Mouse (Mus musculus): ENCODE data around the gene Cradd. TPM values are rescaled to one million over a fixed set of nuclear protein-coding genes. Genes with fewer than 3 reads are reported as not detected.

The Cradd gene
- polyA plus RNA-seq, 1 experiment from 2014 or later = 14.8 TPM

DNA sequence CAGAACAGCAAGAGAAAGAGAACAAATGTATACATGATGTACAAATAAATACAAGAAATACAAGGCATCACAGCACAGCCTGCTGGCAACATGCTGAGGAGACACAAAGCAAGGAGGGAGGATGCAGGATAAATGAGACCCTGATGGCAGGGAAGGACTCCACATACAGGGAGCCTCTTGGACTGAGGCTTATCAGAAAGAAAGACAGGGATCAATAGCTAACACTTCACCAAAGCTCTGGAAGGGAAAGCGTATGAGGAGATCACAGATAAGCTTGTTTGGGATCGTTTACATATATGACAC is 78.3 kb downstream of the Cradd start:
- H3K4me3 ChIP-seq = no peak overlapping the region
- no peaks in the 10 kb centered on the region for H3K9me3 ChIP-seq
- H3K27ac ChIP-seq (replicated peaks) = peak overlapping the region; percentile 49
- H3K4me1 ChIP-seq (replicated peaks) = peaks cover 9% of the 10 kb centered on the region; the same call in 1 of the 2 replicates
- WGBS = 93% methylated on average over 2 of the region's 2 CpGs
- H3K9ac ChIP-seq = no peak overlapping the region
- no peaks in the 10 kb centered on the region for H3K36me3 ChIP-seq
- H3K4me2 ChIP-seq = no peak overlapping the region
- H3K27me3 ChIP-seq = no peaks in the 10 kb centered on the region
- peak; percentile 32; the same call in 1 of the 2 replicates for ATAC-seq (ENCODE audit: low read depth)

DNA sequence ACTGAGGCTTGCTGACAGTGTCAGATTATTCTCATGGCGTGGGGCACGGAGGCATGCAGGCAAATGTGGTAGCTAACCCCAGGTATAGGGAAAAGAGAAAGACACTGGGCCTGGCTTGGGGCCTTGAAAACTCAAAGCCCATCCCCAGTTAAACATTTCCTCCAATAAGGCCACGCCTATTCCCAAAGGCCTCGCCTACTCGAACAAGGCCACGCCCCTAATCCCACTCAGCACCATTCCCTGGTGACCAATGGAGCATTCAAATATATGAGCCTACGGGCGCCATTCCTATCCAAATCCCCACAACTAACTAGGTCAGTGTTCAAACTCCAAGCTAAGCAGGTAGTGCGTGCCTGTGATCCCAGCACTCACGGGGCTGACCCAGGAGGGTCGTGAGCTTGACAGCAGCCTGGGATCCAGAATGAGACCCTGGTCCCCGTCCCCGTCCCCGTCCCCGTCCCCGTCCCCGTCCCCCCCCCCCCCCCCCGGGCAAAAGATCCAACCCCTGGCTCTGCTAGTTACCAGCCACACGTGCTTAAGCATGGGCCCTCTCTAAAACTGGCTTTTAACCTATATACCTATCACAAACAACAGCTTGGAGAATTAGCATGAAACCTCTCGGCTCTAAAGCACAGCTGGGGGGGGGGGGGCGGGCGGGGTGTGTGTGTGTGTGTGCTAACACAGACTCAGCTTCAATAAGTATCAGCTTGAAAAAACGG is 78.8 kb downstream of the Cradd start:
- Histone ChIP-seq H3K4me2 (no peak overlapping the region), H3K27ac (replicated peaks) (peak overlapping the region; percentile 49; the same call in 1 of the 2 replicates)
- 0 out of 2 replicates have a peak, but pooled peaks have one; percentile 24 for ATAC-seq (ENCODE audit: low read depth)

DNA sequence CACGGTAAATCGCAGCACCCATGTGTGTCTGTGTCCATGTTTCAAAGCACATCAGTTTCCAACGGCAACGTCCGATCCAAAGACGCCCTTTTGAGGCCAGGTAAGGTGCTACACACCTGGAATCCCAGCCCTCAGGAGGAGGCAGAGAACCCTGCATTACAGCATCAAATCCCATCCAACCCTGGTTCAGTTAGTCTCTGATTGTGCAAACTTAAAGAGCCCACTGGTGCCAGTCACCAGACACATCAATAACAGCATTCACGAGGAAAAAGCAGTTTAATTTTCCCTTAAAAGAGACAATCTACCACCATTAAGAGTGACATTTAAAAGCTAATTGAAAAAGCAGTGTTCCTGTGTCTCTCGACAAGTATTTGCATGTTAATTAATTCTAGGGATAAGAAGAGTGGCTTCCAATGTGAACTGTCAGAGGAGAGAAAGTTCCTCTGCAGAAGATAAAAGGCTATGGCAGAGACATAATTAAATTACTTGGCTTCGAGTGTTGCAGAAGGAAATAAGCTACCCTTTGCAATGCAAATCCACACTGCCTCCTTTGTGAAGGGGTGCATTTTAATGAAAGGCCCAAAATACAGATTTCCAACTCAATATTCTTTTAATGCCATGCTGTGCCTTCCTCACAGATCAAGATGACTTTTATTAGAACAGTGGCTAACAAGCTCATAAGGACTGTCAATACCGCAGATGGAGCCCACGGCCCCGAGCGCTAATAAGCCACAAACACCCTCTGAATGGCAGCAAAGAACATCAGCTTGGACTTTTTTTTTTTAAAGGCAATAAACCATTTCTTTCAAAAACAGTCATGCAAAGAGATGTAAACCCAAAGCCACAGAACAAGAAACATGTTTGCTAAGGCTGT is 84.5 kb downstream of the Cradd start:
- Histone ChIP-seq H3K27me3 (no peaks in the 10 kb centered on the region), H3K4me3 (no peak overlapping the region), H3K27ac (replicated peaks) (peak overlapping the region; percentile 76), H3K4me1 (replicated peaks) (peaks cover 36% of the 10 kb centered on the region), H3K9ac (no peak overlapping the region), H3K4me2 (no peak overlapping the region), H3K9me3 (no peaks in the 10 kb centered on the region), H3K36me3 (no peaks in the 10 kb centered on the region)
- ATAC-seq (ENCODE audit: low read depth) = peak; percentile 70
- WGBS = 38% methylated on average over 13 of the region's 13 CpGs

More for the DNA sequence above, 78.8 kb downstream of the Cradd start:
- H3K9ac ChIP-seq = no peak overlapping the region
- 39% methylated on average over 19 of the region's 23 CpGs for WGBS
- H3K4me3 ChIP-seq = no peak overlapping the region
- H3K9me3 ChIP-seq = no peaks in the 10 kb centered on the region
- H3K27me3 ChIP-seq = no peaks in the 10 kb centered on the region
- H3K36me3 ChIP-seq = no peaks in the 10 kb centered on the region
- peaks cover 10% of the 10 kb centered on the region; the same call in 1 of the 2 replicates for H3K4me1 ChIP-seq (replicated peaks)

DNA sequence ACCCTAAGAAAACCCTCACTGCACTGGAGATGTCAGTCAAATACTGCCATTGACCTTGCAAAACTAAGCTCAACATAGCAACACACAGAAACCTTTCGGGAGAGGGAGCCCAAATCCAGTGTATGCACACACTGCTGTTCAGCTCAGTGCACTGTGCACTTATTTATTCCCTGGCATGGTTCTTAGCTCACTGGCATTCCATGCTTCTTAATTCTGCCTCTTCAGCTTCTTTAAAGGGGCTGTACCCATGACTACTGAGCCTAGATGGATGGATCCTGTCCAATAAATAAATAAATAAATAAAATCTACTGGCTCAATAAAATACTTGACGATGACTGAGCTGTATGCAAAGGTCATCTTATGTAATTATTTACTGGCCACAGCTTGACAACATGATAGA is 85.3 kb downstream of the Cradd start:
- no peaks in the 10 kb centered on the region for H3K27me3 ChIP-seq
- 57% methylated on average over 2 of the region's 2 CpGs for WGBS
- peaks cover 36% of the 10 kb centered on the region for H3K4me1 ChIP-seq (replicated peaks)
- no peak overlapping the region for H3K9ac ChIP-seq
- H3K4me2 ChIP-seq = no peak overlapping the region
- no peaks in the 10 kb centered on the region for H3K9me3 ChIP-seq
- peak overlapping the region; percentile 76; the same call in 1 of the 2 replicates for H3K27ac ChIP-seq (replicated peaks)
- H3K4me3 ChIP-seq = no peak overlapping the region
- no peak for ATAC-seq (ENCODE audit: low read depth)
- no peaks in the 10 kb centered on the region for H3K36me3 ChIP-seq

DNA sequence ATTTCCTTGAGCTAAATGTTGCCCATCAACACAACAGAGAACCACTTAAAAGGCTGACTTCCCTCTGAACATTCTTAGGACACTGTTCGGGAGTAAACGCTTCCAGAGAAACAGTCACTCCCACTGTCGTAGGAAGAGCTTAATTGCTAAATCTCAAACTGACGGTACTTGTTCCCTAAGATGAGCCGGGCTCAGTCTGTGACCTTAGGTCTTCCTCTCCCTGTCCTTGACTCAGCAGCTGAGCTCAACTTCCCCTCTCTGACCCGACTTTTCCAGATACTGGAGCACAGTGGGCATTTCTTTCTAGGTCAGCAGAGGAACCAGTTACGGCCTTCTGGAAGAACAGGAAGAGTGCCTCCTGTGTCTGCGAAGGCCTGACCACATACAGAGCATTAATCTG is 87.7 kb downstream of the Cradd start:
- ATAC-seq (ENCODE audit: low read depth) = no peak
- Histone ChIP-seq H3K4me2 (no peak overlapping the region), H3K9ac (no peak overlapping the region), H3K36me3 (no peaks in the 10 kb centered on the region), H3K27me3 (no peaks in the 10 kb centered on the region), H3K4me1 (replicated peaks) (peaks cover 36% of the 10 kb centered on the region), H3K27ac (replicated peaks) (no peak overlapping the region), H3K9me3 (no peaks in the 10 kb centered on the region), H3K4me3 (no peak overlapping the region)
- 51% methylated on average over 8 of the region's 8 CpGs for WGBS

DNA sequence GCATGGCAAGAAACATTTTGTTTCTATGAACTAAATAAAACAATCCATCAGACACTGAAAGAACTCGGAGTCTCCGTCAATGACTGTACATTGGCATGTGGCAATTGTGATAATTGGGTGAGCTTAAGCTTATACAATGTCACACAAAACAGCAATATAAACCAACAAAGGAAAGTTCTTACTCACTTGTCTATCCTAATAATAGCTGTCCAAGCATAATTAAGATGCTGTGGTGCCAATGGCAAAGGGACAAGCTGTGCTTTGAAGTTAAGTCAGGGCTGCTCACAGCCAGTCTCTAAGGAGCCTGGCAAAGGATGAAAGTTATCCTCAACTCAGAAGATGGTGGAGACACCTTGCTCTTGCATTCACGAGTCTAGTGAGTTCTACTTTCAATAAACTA is 89.3 kb downstream of the Cradd start:
- 47% methylated on average over 3 of the region's 3 CpGs for WGBS
- H3K27me3 ChIP-seq = no peaks in the 10 kb centered on the region
- H3K9ac ChIP-seq = no peak overlapping the region
- H3K4me2 ChIP-seq = no peak overlapping the region
- peaks cover 32% of the 10 kb centered on the region for H3K4me1 ChIP-seq (replicated peaks)
- no peak for ATAC-seq (ENCODE audit: low read depth)
- H3K9me3 ChIP-seq = no peaks in the 10 kb centered on the region
- no peak overlapping the region for H3K4me3 ChIP-seq
- H3K36me3 ChIP-seq = no peaks in the 10 kb centered on the region
- no peak overlapping the region for H3K27ac ChIP-seq (replicated peaks)

DNA sequence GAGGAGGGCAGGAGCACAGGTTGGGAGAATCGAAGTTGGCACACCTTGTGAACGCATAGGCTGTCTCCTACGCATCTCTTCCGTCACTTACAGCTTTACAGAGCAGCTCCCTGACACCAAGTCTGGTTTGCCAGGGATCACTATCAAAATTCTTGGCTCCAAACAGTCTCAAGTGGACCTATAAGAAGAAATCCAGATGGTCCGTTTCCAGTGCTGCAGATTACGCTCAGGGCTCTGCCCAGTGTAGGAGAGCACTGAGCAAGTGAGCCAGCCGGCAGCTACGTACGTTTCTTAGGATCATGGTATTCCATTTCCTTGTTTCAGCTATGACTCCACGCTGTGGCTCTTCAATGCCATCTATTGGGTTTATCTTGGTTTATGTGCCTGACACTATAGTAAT is 90.9 kb downstream of the Cradd start:
- Histone ChIP-seq H3K36me3 (no peaks in the 10 kb centered on the region), H3K4me3 (no peak overlapping the region), H3K4me2 (no peak overlapping the region), H3K9ac (no peak overlapping the region), H3K27me3 (no peaks in the 10 kb centered on the region), H3K9me3 (no peaks in the 10 kb centered on the region), H3K4me1 (replicated peaks) (peaks cover 30% of the 10 kb centered on the region), H3K27ac (replicated peaks) (no peak overlapping the region)
- WGBS = 90% methylated on average over 10 of the region's 10 CpGs
- ATAC-seq (ENCODE audit: low read depth) = no peak

DNA sequence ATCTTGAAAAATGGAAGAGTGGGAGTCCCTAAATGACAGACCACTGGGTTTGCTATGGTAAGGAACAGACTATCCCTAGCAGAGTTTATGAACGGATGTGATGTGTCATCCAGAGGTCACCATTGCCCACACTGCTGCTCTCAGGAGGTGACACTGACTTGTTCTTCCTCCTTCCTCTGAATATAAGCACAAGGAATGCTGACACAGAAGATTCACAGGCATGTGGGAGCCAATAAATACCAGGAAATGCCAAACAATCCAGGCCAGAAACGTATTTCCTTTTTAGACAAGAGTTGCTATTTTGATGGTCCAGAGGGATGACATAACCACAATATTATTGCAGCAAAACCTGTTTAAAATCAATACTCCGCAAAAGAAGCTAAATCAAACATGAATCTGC is 91.4 kb downstream of the Cradd start:
- 60% methylated on average over 3 of the region's 3 CpGs for WGBS
- Histone ChIP-seq H3K36me3 (no peaks in the 10 kb centered on the region), H3K4me2 (no peak overlapping the region), H3K9me3 (no peaks in the 10 kb centered on the region), H3K9ac (no peak overlapping the region), H3K4me1 (replicated peaks) (peaks cover 33% of the 10 kb centered on the region), H3K27me3 (no peaks in the 10 kb centered on the region), H3K4me3 (no peak overlapping the region), H3K27ac (replicated peaks) (no peak overlapping the region)
- ATAC-seq (ENCODE audit: low read depth) = no peak

DNA sequence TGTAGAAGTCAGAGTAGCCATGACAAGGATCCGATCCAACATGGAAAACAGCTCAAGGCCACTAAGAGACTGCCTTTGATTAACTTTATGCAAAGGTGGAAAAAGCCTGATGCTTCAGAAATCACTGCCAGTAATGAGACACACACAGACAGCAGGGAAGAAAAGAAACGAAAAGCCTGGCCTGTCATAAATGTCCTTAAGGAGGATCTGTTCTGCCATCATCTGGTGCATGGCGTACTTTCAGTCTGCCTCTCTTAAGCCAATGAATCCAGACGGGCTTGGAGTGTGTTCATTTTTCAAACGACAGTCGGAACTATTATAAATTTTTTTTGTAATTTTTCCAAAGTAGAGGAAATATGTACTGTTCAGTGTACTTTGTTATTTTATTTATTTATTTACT is 95.7 kb downstream of the Cradd start:
- Histone ChIP-seq H3K4me3 (no peak overlapping the region), H3K4me1 (replicated peaks) (peaks cover 21% of the 10 kb centered on the region), H3K27me3 (no peaks in the 10 kb centered on the region), H3K9ac (no peak overlapping the region), H3K36me3 (no peaks in the 10 kb centered on the region), H3K9me3 (no peaks in the 10 kb centered on the region), H3K4me2 (no peak overlapping the region), H3K27ac (replicated peaks) (peak overlapping the region; percentile 43; the same call in 1 of the 2 replicates)
- WGBS = 59% methylated on average over 6 of the region's 6 CpGs
- ATAC-seq (ENCODE audit: low read depth) = 0 out of 2 replicates have a peak, but pooled peaks have one; percentile 38

DNA sequence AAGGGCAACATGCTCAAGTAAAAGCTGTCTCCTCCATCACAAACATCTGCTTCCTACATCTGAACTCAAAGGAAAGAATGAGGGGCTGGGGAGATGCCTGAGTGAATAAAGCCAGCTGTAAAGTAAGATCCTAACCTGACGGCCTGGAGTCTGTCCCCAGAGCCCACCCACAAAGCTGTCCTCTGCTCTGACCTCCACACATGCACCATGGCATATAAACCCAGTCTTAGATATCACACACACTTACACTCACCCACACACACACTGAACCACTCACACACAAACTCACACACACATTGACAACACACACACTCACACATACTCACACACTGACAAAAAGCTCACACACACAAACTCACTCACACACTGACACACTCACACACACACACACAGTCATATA is 96.3 kb downstream of the Cradd start:
- H3K36me3 ChIP-seq = no peaks in the 10 kb centered on the region
- H3K9me3 ChIP-seq = no peaks in the 10 kb centered on the region
- 9% methylated on average over 1 of the region's 1 CpGs for whole genome bisulfite sequencing
- no peak overlapping the region for H3K9ac ChIP-seq
- peaks cover 27% of the 10 kb centered on the region for H3K4me1 ChIP-seq (replicated peaks)
- H3K27ac ChIP-seq (replicated peaks) = 0 out of 2 replicates have a peak overlapping the region, but pooled peaks have one; percentile 43
- no peak overlapping the region for H3K4me2 ChIP-seq
- H3K27me3 ChIP-seq = no peaks in the 10 kb centered on the region
- no peak for ATAC-seq (ENCODE audit: low read depth)
- H3K4me3 ChIP-seq = no peak overlapping the region

DNA sequence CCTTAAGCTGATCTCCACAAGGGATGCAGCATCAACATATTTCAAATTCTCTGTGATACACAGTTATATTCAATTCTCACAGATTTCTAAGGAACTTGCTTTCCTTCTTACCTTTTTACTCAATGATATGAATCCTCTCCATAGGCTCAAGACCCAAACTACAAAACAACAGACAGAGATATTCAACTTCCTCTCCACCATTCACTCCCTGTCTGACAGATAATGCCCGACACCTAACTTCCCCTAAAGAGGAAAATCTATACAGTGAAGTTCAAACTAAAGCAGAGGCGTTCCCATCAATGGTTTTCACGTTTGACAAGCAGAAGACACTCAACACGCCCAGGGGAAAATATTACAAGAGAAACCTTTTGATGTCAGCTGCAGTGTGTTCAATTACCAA is 97.2 kb downstream of the Cradd start:
- H3K27ac ChIP-seq (replicated peaks) = no peak overlapping the region
- no peak overlapping the region for H3K9ac ChIP-seq

DNA sequence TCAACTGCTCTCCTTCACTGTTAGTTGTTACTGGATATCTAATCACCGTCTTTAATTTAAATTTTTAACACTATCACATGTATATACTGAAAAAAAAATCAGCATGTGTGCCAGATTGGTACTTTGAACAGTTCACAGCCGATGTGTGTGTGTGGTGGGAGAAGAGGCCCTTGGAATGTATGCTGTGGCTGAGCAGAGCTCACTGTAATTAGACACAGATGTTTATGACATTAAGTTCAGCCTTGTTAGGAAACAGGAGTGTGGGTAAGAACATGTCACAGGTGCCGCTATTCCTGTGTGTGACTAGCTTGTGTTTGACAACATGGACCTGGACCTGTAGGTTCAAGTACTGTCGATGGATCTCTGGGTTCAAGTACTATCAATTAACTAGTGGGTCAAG is 98.9 kb downstream of the Cradd start:
- Histone ChIP-seq H3K4me2 (no peak overlapping the region), H3K9me3 (no peaks in the 10 kb centered on the region), H3K36me3 (no peaks in the 10 kb centered on the region), H3K27me3 (no peaks in the 10 kb centered on the region), H3K27ac (replicated peaks) (no peak overlapping the region), H3K9ac (no peak overlapping the region), H3K4me3 (no peak overlapping the region), H3K4me1 (replicated peaks) (peaks cover 36% of the 10 kb centered on the region)
- WGBS = 91% methylated on average over 4 of the region's 4 CpGs
- ATAC-seq (ENCODE audit: low read depth) = no peak

More for the DNA sequence above, 97.2 kb downstream of the Cradd start:
- H3K36me3 ChIP-seq = no peaks in the 10 kb centered on the region
- ATAC-seq (ENCODE audit: low read depth) = no peak
- no peak overlapping the region for H3K4me2 ChIP-seq
- H3K9me3 ChIP-seq = no peaks in the 10 kb centered on the region
- H3K4me1 ChIP-seq (replicated peaks) = peaks cover 32% of the 10 kb centered on the region
- H3K4me3 ChIP-seq = no peak overlapping the region
- WGBS = 74% methylated on average over 4 of the region's 4 CpGs
- no peaks in the 10 kb centered on the region for H3K27me3 ChIP-seq
